Mouse (Mus musculus) adrenal gland, postnatal 10 days (tissue): ENCODE measurements around the gene C1qtnf6. TPM values are rescaled to one million over a fixed set of nuclear protein-coding genes. Genes with fewer than 3 reads are reported as not detected.
A peak's percentile ranks its signal among the peaks of the same experiment; 100 is the strongest.

ENCODE experiments used
- DNase-seq: peaks from one replicate; pipeline ENCODE4 v3.0.0; 2021; ENCODE audit warnings: mixed read lengths
- total RNA-seq, 2 experiments: library from RNA; stranded (reverse); gene quantifications; 2 replicates each; pipeline ENCODE4 v1.2.3; 2021

The C1qtnf6 gene
- total RNA-seq, 2 experiments from 2014 or later: 58.9 to 63.4 TPM

DNA sequence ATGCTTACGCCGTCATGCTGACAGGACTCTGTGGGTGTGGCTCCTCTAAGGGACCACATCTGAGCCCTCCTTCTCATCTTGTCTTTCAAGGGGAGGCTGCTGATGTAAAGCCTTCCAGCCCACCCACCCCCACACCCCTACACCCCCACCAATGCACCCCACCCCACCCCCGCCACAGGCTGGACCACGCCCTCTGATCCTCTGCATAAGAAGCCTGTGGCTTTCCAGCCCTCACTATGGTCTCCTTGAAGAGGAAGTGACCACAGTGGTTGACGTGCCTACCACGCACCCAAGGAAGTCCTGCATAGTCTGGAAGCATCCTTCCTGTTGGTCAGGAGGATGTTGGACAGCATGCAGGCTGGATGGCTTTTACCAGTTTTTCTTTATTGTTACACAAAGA lies 15.5 kb downstream of the C1qtnf6 start:
- no peak for DNase-seq

DNA sequence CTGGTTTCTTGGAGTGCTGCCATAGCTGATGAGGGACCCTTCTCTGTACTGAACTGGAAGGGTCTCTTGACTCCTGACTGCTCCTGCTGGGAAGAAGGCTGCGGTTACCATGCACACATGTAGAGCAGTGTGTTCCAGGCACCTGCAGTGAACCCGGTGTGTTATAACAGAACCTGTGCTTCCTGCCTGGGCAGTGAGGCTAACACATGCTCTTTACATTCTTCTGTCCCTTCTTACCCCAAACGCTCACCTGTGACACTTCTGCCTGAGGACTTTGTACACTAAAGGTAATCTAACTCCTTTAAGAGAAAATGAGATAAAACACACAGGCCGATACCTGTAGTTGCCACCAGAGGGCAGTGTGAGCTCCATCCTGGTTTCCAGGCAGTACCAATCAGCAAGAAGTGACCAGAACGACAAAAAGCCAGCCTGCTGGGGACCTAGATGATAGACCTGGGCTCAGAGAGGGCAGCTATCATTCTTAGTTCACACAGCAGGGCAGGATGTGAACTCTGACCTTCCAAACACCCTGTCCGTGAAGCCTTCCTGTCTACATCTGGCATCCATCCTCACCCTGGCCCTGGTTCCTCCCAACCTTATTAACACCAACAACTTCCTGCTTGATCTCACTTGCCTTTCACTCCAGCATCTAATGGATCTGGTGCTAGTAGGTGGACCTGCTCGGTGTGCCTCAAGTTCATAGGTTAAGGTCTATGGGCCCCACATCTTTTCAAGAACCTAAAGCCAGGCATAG lies 16.6 kb downstream of the C1qtnf6 start:
- peak; percentile 88 for DNase-seq

DNA sequence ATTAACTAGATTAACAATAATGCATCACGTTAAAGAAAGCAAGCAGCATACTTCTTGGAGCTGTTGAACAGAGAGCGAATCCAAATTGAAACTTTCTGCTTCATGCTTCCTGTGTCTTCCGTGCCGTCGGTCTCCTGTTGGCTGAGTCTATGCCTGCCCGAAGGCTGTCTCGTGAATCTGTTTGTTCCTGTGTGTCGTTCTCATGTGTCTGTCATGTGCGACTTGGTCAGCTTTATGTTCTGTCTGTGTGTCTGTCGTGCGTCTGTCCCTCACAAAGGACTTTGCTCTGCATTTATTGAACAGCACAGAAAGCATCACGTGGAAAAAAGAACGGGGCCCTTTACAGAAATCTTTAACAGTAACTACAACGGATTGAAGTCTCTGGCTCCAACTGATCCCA lies 18.2 kb downstream of the C1qtnf6 start:
- no peak for DNase-seq

DNA sequence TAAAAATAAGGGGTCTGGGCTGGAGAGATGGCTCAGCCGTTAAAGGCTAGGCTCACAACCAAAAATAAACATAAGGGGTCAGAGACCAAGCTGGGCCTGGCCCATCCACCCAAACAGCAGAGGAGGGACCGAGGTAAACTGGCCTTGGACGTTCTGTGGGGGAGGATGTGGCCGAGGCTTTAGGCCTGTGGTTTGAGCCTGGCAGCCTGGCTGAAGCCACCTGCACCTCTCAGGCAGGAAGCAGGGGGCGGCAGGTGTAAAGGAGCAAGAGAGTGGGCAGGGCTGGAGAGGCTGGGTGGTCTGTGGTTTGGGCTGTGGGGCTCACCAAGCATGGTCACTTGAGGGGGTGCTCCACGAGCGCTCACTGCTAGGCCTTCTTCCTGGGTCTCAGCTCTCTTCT lies 19.3 kb downstream of the C1qtnf6 start:
- no peak for DNase-seq

DNA sequence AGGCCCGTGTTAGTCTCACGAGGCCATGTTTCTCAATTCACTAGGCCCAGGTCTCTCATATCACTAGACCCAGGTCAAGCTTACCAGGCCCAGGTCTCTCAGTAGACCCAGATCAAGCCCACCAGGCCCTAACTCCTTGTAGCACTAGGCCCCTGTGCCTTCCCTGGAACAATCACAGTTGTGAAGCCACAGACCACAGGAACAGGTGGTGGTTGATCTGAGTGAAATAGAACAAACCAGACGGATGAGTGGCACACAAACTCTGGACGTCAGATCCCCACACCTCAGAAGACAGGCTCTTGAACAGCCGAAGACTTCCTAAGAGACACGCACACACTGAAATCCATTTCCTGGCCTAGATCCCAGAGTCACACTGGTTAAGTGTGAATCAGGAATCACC lies 20.5 kb downstream of the C1qtnf6 start:
- no peak for DNase-seq

DNA sequence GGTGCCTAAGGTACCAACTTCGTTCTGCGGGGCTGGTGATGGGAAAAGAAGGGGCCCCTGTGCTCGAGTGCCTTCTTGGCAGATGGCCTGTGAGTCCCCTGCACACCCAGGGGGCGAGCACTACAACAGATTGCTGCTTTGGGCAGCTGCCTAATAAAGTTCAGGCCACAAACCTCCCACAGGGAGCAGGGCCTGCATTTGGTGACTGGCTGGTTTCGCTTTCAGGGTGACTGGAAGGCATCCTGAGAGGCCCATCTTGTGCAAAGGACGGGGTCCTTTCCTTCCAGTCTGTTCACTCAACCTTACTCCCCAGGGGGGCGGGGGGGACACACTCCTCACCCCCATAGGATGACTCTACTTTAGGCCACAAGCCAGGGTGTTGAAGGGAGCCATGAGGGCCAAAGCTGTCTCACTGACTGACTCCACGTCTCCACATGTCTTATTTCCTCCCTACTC lies 21.1 kb downstream of the C1qtnf6 start:
- no peak for DNase-seq

DNA sequence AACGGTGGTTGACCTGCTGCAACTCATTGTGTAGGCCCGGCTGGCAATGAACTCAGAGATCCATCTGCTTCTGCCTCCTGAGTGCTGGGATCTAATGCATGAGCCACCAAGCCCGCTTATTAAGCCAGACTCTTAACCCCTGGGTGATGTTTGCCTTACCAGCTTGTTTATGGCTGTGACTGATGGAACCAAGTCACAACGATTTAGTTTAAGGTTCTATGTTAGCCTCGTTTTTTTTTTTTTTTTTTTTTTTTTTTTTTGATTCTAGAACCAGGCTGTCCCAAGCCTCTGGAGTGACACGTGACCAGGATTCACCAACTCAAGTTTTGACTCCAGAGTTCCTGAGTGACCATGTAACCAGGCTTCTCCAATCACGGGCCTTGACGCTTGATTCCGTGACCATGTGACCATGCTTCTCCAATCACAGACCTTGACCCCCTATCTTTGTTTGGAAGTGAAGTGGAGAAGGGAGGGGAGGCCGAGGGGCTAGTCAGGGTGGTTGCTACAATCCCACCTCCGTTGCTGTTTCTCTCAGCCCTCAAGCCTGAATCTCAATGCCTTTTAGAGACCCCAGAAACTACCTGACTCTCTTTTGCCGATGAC lies 21.8 kb downstream of the C1qtnf6 start:
- DNase-seq: no peak

DNA sequence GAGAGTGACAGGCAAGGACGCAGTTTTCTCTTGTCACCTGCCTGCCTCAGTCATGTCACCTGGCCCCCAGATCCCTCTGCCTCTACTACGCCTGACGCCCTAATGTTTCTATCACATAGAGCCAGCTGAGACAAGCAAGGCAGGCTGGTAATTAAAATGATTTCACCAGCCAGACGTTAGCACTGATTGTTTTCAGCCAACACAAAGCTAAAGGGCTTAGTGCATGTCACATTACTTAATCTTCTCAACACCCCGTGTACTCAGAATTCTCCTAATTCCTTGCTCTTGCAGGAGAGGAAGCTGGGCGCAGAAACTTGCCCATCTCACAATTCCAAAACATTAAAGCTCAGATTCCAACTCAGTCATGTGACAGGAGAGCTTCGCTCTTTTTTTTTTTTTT lies 22.8 kb downstream of the C1qtnf6 start:
- no peak for DNase-seq

DNA sequence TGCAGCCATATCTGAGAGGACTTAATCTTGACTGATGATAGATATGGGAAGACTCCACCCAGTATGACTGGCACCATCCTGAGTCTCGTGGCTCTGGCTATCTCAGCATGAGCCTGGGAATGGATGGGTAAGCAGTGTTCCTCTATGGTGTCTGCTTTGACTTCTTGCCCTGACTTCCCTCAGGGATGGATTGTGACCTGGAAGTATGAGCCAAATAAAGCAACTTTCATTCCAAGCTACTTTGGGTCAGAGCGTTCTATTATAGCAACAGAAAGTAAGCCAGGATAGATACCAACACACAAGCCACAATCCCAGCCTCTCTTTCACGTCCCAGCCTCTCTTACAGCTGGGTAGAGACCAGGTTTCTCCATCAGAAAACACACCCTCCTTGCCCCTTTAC lies 25.7 kb downstream of the C1qtnf6 start:
- DNase-seq: no peak

DNA sequence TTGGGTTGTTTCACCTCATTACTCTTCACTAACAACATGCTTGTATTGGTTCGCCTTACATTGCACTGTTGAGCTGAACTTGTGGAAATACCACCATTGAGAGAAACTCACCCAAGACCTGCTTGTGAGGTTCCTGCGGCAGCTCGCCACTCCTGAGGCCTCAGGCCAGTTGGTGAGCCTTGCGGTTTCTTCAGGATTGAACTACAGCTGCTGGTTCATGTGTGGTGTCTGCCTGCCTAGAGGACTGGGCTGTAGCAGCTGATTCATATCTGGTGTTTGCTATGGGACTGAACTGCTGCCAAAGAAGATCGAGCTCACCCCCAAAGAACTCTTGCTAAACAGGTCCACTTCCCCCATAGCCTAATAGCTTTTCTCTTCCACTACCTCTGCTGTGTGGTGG lies 26.4 kb downstream of the C1qtnf6 start:
- DNase-seq: no peak

DNA sequence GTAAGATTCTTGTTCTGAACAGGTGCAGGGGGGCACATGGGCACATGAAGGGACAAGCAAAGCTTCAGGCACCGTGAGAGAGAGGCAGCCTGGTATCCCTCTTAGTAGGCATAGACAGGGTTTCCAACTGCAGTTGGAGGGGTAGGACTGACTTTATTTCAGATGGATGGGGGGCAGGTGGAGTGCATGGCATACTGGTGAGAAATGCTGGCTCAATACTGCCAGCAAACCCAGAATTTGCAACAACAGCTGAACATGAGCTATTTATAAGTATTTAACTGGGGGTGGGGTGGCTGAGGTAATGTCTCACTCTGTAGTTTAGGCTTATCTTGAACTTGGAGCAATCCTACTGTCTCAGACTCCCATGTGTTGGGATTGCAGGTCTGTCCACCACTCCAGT lies 27.2 kb downstream of the C1qtnf6 start:
- no peak for DNase-seq

DNA sequence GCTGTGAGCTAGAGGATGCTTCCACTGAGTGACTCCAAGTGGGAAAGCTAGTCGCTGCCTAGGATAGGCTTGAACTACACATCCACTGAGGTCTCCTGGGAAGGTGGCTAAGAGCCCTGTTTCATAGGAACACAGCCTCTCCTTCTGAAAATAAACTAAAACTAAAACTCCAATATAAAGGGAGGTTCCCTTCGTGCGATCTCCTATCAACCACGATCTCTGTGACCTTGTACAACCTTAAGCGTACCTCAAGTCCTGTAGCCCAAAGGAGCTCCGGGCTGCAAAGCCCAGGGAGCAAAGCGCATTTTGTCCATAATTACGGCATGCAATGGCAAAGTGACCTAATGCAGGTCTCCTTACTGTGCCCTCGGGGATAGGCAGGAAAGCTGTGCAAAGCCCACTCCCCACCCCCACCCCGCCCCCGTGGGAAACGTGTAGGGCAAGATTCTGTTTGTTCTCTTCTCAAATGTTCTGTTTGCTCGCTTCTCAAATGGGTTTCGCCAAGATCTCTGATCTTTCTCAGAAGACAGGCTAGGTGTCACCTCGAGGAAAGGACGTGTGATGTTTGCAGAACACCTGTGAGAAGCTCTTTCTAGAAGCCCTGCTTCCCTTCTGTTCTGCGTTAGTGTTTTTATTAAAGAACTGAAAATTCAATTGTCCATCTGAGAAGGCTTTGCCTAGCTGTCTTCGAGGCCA lies 28.6 kb downstream of the C1qtnf6 start:
- DNase-seq: no peak

DNA sequence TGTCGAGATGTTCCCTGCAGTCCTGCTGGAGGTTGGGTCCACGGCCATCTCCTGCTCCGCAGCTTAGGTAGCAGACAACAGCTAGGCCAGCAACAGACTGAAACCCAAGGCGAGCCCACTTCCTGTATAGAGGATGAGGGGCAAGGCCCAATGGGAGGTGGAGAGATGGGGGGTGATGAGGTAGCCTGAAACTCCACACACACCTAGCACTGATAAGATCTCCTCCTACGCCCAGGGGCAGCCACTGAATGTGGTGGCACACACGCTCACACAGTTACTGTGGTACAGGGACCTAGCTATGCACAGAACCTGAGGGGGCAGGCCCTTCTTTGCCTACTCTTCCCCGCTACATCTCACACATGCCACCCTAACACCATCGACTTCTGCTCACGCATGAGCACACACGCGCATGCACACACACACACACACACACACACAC lies 36.2 kb downstream of the C1qtnf6 start, which contains the start of gene Il2rb:
Gene Il2rb (minus strand): TSS at position 304 of the 439 bp plus-strand sequence.
- no peak for DNase-seq

DNA sequence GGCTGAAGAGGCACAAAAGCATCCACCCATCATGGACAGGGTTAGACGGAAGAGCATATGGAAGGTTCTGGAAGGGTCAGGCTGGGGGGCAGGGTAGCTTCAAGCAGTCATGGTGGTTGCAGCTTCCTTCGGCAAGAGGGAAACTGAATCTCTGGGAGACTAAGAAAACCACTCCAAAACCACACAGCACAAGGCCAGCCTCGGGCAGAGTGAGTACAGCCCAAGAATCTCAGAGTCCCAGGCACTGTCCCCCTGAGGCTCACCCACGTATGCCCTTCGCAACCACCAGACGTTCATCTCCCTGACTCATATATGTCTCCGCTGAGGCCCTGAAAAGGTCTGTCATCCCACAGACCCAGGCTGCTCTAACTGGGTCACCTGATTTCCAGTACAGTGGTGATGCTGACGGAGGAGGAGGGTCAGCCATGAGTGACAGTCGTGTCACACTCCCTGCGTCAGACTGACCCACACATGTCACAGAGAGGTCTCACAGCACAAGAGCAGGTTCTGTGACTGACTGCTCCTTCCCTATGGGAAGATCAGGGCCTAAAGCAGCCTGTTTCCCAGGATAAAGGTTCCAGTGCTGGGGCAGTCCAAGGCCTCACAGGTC lies 37.7 kb downstream of the C1qtnf6 start:
- DNase-seq: no peak

DNA sequence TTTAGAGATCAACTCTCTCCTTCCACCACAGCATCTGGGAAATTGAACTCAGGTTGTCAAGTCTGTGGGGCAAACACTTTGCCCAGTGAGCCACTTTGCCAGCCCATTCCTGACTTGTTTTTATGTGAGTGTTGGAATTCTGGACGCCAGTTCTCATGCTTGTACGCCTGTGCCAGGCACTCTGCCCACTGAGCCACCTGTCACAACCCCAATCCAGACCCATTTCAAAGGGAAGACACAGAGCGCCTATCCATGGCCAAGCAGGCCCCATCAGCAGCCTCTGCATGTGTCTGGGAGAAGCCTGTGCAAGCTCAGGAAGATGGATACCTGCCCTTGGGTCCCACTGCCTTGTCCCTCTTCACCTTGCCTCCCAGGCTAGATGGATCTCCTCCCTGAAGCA lies 39.9 kb downstream of the C1qtnf6 start:
- no peak for DNase-seq

DNA sequence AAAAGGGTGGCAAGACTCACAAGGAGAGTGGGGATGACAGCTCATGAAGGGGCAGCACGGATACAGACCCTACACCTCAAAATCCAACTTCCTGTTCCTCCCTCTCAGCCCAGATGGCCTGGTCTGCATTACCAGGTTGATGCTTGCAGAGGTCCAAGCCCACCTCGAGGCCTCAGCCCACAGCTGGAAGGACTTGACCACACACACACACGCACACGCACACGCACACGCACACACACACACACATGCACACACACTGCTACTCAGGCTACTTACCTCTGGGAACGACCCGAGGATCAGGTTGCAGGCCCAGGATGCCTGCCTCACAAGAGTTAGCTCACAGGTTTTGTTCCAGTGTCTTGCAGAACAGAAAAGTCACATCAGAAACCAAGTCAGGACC lies 41.3 kb downstream of the C1qtnf6 start:
- no peak for DNase-seq

DNA sequence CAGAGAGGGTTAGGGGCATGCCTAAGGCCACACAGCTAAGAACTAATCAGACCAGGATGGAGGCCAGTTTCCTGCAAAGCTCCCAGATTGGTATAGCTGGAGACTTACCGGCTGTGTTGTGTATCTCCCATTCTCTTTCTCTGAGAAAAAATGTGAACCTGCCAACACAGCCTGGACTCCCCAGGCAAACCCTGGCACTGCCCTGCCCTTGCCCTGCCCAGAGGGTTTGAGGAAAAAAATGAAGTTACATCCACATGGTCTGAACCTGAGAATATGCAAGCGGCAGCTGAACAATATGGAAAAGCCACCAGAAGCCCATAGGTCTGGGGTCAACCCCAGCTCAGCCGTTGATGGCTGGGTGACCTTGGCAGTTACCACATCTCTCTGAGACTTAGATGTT lies 42.0 kb downstream of the C1qtnf6 start:
- no peak for DNase-seq

DNA sequence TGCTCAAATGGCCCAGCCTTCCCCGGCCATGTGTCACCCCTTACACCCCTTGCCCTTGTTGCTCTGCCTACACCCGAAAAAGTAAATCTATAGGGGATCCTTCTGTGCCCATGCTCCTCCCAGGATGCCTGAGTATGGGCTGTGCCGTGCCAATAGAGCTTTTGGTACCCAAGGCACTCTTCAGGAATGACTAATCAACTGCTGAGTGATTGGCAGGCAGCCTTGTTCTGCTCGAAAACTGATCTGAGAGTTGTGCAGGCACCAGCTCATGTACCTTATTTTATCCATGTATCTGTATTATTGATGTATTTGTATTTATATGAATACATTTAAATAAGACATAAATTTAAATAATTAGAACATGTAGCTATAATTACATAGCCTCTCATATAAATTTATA lies 44.1 kb downstream of the C1qtnf6 start:
- DNase-seq: no peak

DNA sequence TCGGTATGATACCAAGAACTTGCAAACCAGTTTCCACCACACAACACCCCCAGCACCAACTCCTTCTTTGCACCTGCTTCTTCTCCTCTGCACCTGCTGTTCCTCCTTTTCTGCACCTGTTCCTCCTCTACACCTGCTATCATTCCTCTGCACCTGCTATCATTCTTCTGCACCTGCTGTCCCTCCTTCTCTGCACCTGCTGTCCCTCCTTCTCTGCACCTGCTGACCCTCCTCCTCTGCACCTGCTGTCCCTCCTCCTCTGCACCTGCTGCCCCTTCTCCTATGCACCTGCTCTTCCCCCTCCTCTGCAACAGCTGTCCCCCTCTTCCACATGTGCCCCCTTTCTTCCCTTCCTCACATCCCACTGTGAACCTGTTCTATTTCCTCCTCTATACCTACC lies 44.7 kb downstream of the C1qtnf6 start:
- DNase-seq: no peak

DNA sequence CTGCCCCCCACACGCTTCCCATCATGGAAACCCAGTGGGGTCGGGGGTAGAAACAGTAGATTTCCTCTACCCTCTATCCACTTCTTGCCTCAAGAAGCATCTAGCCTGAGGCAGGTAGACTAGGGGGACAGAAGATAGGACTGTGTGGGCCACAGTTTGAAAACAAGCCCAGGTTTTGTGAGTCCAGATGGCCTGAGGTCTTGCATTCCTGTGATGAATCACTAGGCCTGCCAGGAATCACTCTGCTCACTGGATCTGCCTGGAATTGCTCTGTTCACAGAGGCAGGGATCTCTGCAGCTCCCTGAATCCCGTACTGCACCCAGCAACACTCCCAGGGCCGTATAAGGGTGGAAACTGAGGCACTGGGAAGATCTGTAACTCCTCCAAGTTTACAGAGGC lies 47.9 kb downstream of the C1qtnf6 start:
- DNase-seq: no peak

DNA sequence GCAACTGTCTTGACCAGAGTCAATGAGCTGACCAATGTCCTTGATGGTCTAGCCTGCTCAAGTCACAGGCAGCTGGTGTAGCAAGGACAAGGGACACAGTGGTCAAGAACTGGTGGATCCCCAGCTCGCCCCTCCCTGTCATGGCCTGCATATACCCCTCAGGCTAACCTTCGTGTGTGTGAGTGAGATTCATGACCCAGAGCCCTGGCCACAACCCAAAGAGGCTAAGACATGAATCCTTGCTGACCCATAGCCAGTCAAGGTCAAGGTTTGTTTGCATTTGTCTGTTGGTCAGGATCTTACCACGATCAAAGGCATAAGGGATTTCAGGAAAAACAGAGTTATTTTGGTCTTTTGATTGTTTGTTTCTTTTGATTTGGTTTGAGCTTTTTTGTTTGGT lies 48.7 kb downstream of the C1qtnf6 start:
- peak; percentile 43 for DNase-seq

DNA sequence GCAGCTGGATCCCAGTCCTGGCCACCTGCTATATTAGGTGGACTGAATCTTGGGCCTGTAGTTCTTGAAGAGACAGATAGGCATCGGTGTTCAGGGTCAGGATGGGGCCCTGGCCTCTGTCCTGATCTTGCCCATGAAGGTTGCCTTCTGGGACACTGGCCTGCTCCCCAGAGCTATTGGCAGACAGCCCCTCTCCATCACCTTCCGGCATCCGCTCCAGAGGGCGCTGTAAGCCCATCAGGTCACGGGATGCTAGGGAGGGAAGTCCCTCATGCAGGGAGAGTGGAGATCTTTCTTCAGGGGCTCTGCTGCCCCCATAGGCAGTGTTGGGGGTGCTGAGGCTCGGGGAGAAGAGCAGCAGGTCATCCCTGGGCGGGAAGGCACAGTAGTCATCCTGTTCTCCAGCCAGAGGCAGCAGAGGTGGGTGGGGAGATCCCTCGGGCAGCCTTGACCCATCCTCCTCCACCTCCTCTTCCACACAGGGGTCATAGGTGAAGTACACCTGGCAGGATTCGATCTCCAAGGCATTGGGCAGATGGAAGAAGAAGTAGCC lies 49.7 kb downstream of the C1qtnf6 start:
- DNase-seq: no peak

DNA sequence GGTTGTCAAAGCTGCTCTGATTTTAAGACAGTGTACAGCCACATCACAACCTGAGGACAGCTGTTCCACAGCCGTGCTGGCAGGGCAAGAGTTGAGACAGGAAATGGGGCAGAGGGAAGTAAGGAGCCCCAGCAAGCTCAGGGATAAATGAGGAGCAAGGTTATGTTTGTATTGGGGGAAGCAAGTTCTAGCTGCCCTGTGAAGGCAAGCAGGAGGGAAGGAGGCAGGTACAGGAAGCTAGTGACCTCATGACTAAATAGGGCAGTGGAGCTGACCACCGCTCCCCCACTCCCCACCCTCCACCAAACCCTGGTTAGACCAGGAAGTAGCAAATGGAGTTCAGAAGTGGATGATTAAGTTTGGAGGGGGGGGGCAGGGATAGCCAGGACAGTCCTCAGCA lies 50.2 kb downstream of the C1qtnf6 start:
- no peak for DNase-seq
